8 mouse cellular contexts compared by ENCODE assay signal in the genomic region with DNA sequence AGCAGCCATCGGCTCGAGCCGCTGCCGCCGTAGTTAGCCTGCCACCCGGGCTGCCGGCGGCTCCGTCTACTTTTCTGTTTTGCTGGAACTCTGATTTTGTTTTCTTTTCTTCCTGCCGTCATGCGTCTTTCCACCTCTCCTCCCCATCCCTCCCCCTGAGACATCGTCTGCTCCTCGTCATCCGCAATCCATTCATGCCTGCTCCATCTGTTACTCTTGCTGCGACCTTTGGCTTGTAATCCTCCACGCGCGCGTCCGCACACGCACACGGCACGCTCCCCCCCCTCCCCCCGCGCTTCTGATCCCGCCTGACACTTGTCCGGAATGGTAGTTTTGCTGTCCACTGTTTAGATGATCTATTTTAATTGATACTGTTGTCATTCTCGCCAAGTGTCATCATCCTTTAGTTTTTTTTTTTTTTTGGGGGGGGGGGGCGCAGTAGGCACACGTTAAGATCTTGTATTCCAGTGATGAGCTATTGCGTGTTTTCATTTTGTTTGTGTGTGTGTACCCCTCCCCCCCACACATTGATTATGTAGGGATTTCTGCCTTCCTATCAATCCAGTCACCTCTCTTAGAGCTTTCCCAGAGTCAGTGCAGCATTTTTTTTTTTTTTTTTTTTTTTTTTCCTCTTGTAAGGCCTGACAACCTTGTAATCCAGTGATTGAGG. TPM values are rescaled to one million over a fixed set of nuclear protein-coding genes. Genes with fewer than 3 reads are reported as not detected.
DNase-seq lines count a peak whose midpoint lies in the region; ATAC-seq and TF ChIP-seq lines count a peak whose summit lies in the region.

No protein-coding gene starts in this region.

- under 1% methylated on average over 31 of the region's 31 CpGs for WGBS in heart, embryonic 13.5 days
- WGBS in embryonic facial prominence, embryonic 11.5 days = under 1% methylated on average over 31 of the region's 31 CpGs
- WGBS in intestine, postnatal 0 days = 0% methylated on average over 31 of the region's 31 CpGs
- under 1% methylated on average over 31 of the region's 31 CpGs for WGBS in midbrain, embryonic 14.5 days

- no peak for TF ChIP-seq CTCF in intestine, postnatal 0 days (IDR thresholded peaks at IDR 0.05; ENCODE audit: low read depth)

- H3K9ac ChIP-seq in heart, embryonic 13.5 days = peak overlapping the region; percentile 97
- peak overlapping the region; percentile 72 for H3K9ac ChIP-seq in embryonic facial prominence, embryonic 11.5 days (replicated peaks; ENCODE audit: low read length)
- peak overlapping the region; percentile 70 for H3K9ac ChIP-seq in intestine, postnatal 0 days (ENCODE audit: low read depth, low read length)
- H3K9ac ChIP-seq in midbrain, embryonic 14.5 days (replicated peaks; ENCODE audit: low read length) = peak overlapping the region; percentile 83

- DNase-seq in heart, postnatal 4 days = no peak
- DNase-seq in ES-CJ7 (ENCODE audit: low read depth, low spot score) = peak; percentile 55
- peak; percentile 49 for DNase-seq in embryonic facial prominence, embryonic 11.5 days (ENCODE audit: low spot score)
- peak; percentile 73 for DNase-seq in midbrain, embryonic 14.5 days
- DNase-seq in frontal cortex, postnatal 36 days (ENCODE audit: low spot score in 2 of 2) = no peak
- DNase-seq in frontal cortex, postnatal 10 days (ENCODE audit: low spot score in 2 of 2) = no peak

- H3K27me3 ChIP-seq in heart, embryonic 13.5 days (replicated peaks) = 0 out of 2 replicates have a peak, but pooled peaks cover 4% of the 10 kb centered on the region
- H3K27me3 ChIP-seq in embryonic facial prominence, embryonic 11.5 days (ENCODE audit: control insufficient read depth, insufficient read depth, low read length) = no peaks in the 10 kb centered on the region
- H3K27me3 ChIP-seq in intestine, postnatal 0 days (replicated peaks; ENCODE audit: control insufficient read depth, insufficient read depth, low read length) = no peaks in the 10 kb centered on the region
- H3K27me3 ChIP-seq in midbrain, embryonic 14.5 days (ENCODE audit: control insufficient read depth, insufficient read depth, low read length) = peaks cover 3% of the 10 kb centered on the region; the same call in 1 of the 2 replicates

- H3K4me3 ChIP-seq in heart, embryonic 13.5 days = peak overlapping the region; percentile 95
- peak overlapping the region; percentile 64 for H3K4me3 ChIP-seq in embryonic facial prominence, embryonic 11.5 days (ENCODE audit: low read depth, low read length)
- H3K4me3 ChIP-seq in intestine, postnatal 0 days (ENCODE audit: low read depth, low read length) = peak overlapping the region; percentile 80
- peak overlapping the region; percentile 86 for H3K4me3 ChIP-seq in midbrain, embryonic 14.5 days (replicated peaks; ENCODE audit: low read depth, low read length)

- H3K4me2 ChIP-seq in heart, embryonic 13.5 days = peak overlapping the region; percentile 76
- H3K4me2 ChIP-seq in embryonic facial prominence, embryonic 11.5 days (ENCODE audit: low read depth, low read length) = peak overlapping the region; percentile 49
- peak overlapping the region; percentile 69 for H3K4me2 ChIP-seq in intestine, postnatal 0 days (replicated peaks; ENCODE audit: low read depth)
- peak overlapping the region; percentile 67 for H3K4me2 ChIP-seq in midbrain, embryonic 14.5 days (ENCODE audit: low read length)

- H3K36me3 ChIP-seq in heart, embryonic 13.5 days = peaks cover 35% of the 10 kb centered on the region
- no peaks in the 10 kb centered on the region for H3K36me3 ChIP-seq in embryonic facial prominence, embryonic 11.5 days (replicated peaks; ENCODE audit: control insufficient read depth, insufficient read depth, low read depth, low read length)
- H3K36me3 ChIP-seq in intestine, postnatal 0 days (ENCODE audit: control insufficient read depth, insufficient read depth) = peaks cover 8% of the 10 kb centered on the region; the same call in 1 of the 2 replicates
- peaks cover 23% of the 10 kb centered on the region for H3K36me3 ChIP-seq in midbrain, embryonic 14.5 days (ENCODE audit: control insufficient read depth, insufficient read depth, low read length)

- peaks cover 13% of the 10 kb centered on the region for H3K4me1 ChIP-seq in heart, embryonic 13.5 days
- H3K4me1 ChIP-seq in embryonic facial prominence, embryonic 11.5 days (ENCODE audit: control insufficient read depth, insufficient read depth, low read length) = no peaks in the 10 kb centered on the region
- no peaks in the 10 kb centered on the region; the same call in 1 of the 2 replicates for H3K4me1 ChIP-seq in intestine, postnatal 0 days (replicated peaks; ENCODE audit: control insufficient read depth, insufficient read depth, low read length)
- peaks cover 5% of the 10 kb centered on the region for H3K4me1 ChIP-seq in midbrain, embryonic 14.5 days (ENCODE audit: control insufficient read depth, insufficient read depth, low read length)

- peak; percentile 68; the same call in 1 of the 2 replicates for ATAC-seq in heart, embryonic 13.5 days (ENCODE audit: extremely low read depth, insufficient number of reproducible peaks, low FRiP score, low TSS enrichment)
- ATAC-seq in embryonic facial prominence, embryonic 11.5 days (replicated peaks; ENCODE audit: insufficient number of reproducible peaks, low FRiP score, low TSS enrichment, low read depth) = peak; percentile 73
- ATAC-seq in intestine, postnatal 0 days = peak; percentile 83
- ATAC-seq in midbrain, embryonic 14.5 days (ENCODE audit: low FRiP score, low TSS enrichment) = peak; percentile 81

- no peaks in the 10 kb centered on the region for H3K9me3 ChIP-seq in heart, embryonic 13.5 days
- no peaks in the 10 kb centered on the region for H3K9me3 ChIP-seq in embryonic facial prominence, embryonic 11.5 days (replicated peaks; ENCODE audit: control insufficient read depth, low read length)
- no peaks in the 10 kb centered on the region for H3K9me3 ChIP-seq in intestine, postnatal 0 days (ENCODE audit: control insufficient read depth)
- no peaks in the 10 kb centered on the region for H3K9me3 ChIP-seq in midbrain, embryonic 14.5 days (ENCODE audit: control insufficient read depth, low read length)

- peak overlapping the region; percentile 91 for H3K27ac ChIP-seq in heart, embryonic 13.5 days (replicated peaks)
- peak overlapping the region; percentile 49; the same call in 1 of the 2 replicates for H3K27ac ChIP-seq in embryonic facial prominence, embryonic 11.5 days (replicated peaks; ENCODE audit: low read depth, low read length)
- peak overlapping the region; percentile 90 for H3K27ac ChIP-seq in intestine, postnatal 0 days (ENCODE audit: low read depth, low read length)
- H3K27ac ChIP-seq in midbrain, embryonic 14.5 days (replicated peaks; ENCODE audit: low read depth, low read length) = peak overlapping the region; percentile 93

RNA-seq across cellular contexts. Expression of gene Necap1, which starts 0.6 kb away (rescaled TPM):
- 49.9 and 51.3 TPM in 2 replicates for polyA plus RNA-seq in heart, embryonic 13.5 days (2015; fragmentation: Nextera tagmentation; extraction: Ambion mirVana)
- total RNA-seq in heart, postnatal 4 days (2021) = 10 to 100 TPM; 32.8 to 35.5 TPM
- 67.0 and 67.6 TPM in 2 replicates for polyA plus RNA-seq in embryonic facial prominence, embryonic 11.5 days (2014; fragmentation: Nextera tagmentation; extraction: Ambion mirVana)
- polyA plus RNA-seq in intestine, postnatal 0 days (2015; fragmentation: Nextera tagmentation; extraction: Ambion mirVana) = 45.8 and 48.7 TPM in 2 replicates
- 119 and 135 TPM in 2 replicates for polyA plus RNA-seq in midbrain, embryonic 14.5 days (2014; fragmentation: Nextera tagmentation; extraction: Ambion mirVana)

RNA-seq across cellular contexts. Expression of gene C3ar1, which starts 18.9 kb away (rescaled TPM):
- polyA plus RNA-seq in heart, embryonic 13.5 days (2015; fragmentation: Nextera tagmentation; extraction: Ambion mirVana) = 2.4 and 3.0 TPM in 2 replicates
- 1 to 10 TPM; 1.7 to 1.8 TPM for total RNA-seq in heart, postnatal 4 days (2021)
- 1.9 and 2.3 TPM in 2 replicates for polyA plus RNA-seq in embryonic facial prominence, embryonic 11.5 days (2014; fragmentation: Nextera tagmentation; extraction: Ambion mirVana)
- polyA plus RNA-seq in intestine, postnatal 0 days (2015; fragmentation: Nextera tagmentation; extraction: Ambion mirVana) = 2.1 and 2.2 TPM in 2 replicates
- polyA plus RNA-seq in midbrain, embryonic 14.5 days (2014; fragmentation: Nextera tagmentation; extraction: Ambion mirVana) = 0.62 and 2.0 TPM in 2 replicates

RNA-seq across cellular contexts. Expression of gene Clec4a1, which starts 46.8 kb away (rescaled TPM):
- polyA plus RNA-seq in heart, embryonic 13.5 days (2015; fragmentation: Nextera tagmentation; extraction: Ambion mirVana) = 0.70 and 0.94 TPM in 2 replicates
- 1 to 10 TPM; 1.2 to 1.9 TPM for total RNA-seq in heart, postnatal 4 days (2021)
- 1.4 and 2.0 TPM in 2 replicates for polyA plus RNA-seq in embryonic facial prominence, embryonic 11.5 days (2014; fragmentation: Nextera tagmentation; extraction: Ambion mirVana)
- 1.4 and 1.8 TPM in 2 replicates for polyA plus RNA-seq in intestine, postnatal 0 days (2015; fragmentation: Nextera tagmentation; extraction: Ambion mirVana)
- polyA plus RNA-seq in midbrain, embryonic 14.5 days (2014; fragmentation: Nextera tagmentation; extraction: Ambion mirVana) = 1.9 TPM in 1 of 2 replicates, not detected in the other

RNA-seq across cellular contexts. Expression of gene Foxj2, which starts 55.1 kb away (rescaled TPM):
- polyA plus RNA-seq in heart, embryonic 13.5 days (2015; fragmentation: Nextera tagmentation; extraction: Ambion mirVana) = 4.8 and 5.6 TPM in 2 replicates
- 10 to 100 TPM; 24.6 to 25.3 TPM for total RNA-seq in heart, postnatal 4 days (2021)
- polyA plus RNA-seq in embryonic facial prominence, embryonic 11.5 days (2014; fragmentation: Nextera tagmentation; extraction: Ambion mirVana) = 4.0 TPM in 2 replicates
- polyA plus RNA-seq in intestine, postnatal 0 days (2015; fragmentation: Nextera tagmentation; extraction: Ambion mirVana) = 2.8 and 2.9 TPM in 2 replicates
- 9.0 and 10.1 TPM in 2 replicates for polyA plus RNA-seq in midbrain, embryonic 14.5 days (2014; fragmentation: Nextera tagmentation; extraction: Ambion mirVana)

Comparison
In these comparisons a context has a peak if more than half of its experiments do, and no peak if none do; other contexts are left out.
1. DNase-seq: peak in ES-CJ7 (single experiment), embryonic facial prominence, embryonic 11.5 days (single experiment) and midbrain, embryonic 14.5 days (single experiment); none in heart, postnatal 4 days (single experiment), frontal cortex, postnatal 36 days (0 of 2) and frontal cortex, postnatal 10 days (0 of 2).
2. Peak in every context shown above with its lines, with median percentiles within 50 percentile points of each other: ATAC-seq, H3K27ac ChIP-seq, H3K4me2 ChIP-seq, H3K4me3 ChIP-seq and H3K9ac ChIP-seq.